Mouse (Mus musculus) E14TG2a.4 (cell line): ENCODE results near the gene Car15.

Experiments used
- CTCF ChIP-seq: conservative IDR thresholded peaks from 2 replicates; pipeline ENCODE4 v1.5.1; 2014; ENCODE audit warnings: low read length
- POU5F1 ChIP-seq: IDR thresholded peaks from 2 replicates; pipeline ENCODE4 v1.6.1; 2014; ENCODE audit warnings: low read length, borderline replicate concordance

- TF ChIP-seq CTCF (no peak), POU5F1 (no peak)
Observed at GRCm38 (mm10) chr16:17809711-17810110, 28.5 kb downstream of the Car15 start.
